Mouse (Mus musculus) E14TG2a.4 (cell line): ENCODE measurements around the gene Leng9.

Experiments used
- CTCF ChIP-seq: conservative IDR thresholded peaks from 2 replicates; pipeline ENCODE4 v1.5.1; 2014; ENCODE audit warnings: low read length
- POU5F1 ChIP-seq: IDR thresholded peaks from 2 replicates; pipeline ENCODE4 v1.6.1; 2014; ENCODE audit warnings: low read length, borderline replicate concordance

- TF ChIP-seq CTCF (peak; percentile 72), POU5F1 (no peak)
Measured at GRCm38 (mm10) chr7:4103411-4103810, 46.8 kb downstream of the Leng9 start.
